Mouse (Mus musculus) stomach, embryonic 14.5 days (tissue): ENCODE data around the gene Zfp28. TPM values are rescaled to one million over a fixed set of nuclear protein-coding genes. Genes with fewer than 3 reads are reported as not detected.
A peak's percentile ranks its signal among the peaks of the same experiment; 100 is the strongest.
"Not testable (repeated sequence)": the region's sequence is repeated elsewhere in the genome, so short reads cannot be mapped to it uniquely, and the experiment has no call there.

Experiments
- ATAC-seq: fragments of 200-750 bp; cut with Nextera tagmentation; 2 replicates; pipeline ENCODE4 v1.8.0; 2017; ENCODE audit warnings: low read depth, moderate TSS enrichment; ENCODE audit not compliant: insufficient number of reproducible peaks, insufficient read depth, low FRiP score
- H3K27ac ChIP-seq: fragments of 300-500 bp; sonication (generic); 2 replicates; pipeline ENCODE4 v1.5.1; 2014; ENCODE audit warnings: mild to moderate bottlenecking, low read length, moderate library complexity, mixed read lengths
- H3K27me3 ChIP-seq: fragments of 300-500 bp; sonication (generic); 2 replicates; pipeline ENCODE4 v1.6.1; 2014; ENCODE audit warnings: low read length, control low read depth, mixed read lengths; ENCODE audit not compliant: control insufficient read depth, insufficient read depth
- H3K36me3 ChIP-seq: fragments of 300-500 bp; sonication (generic); 2 replicates; pipeline ENCODE4 v1.6.1; 2014; ENCODE audit warnings: mild to moderate bottlenecking, control low read depth, low read length, moderate library complexity, mixed read lengths; ENCODE audit not compliant: control insufficient read depth, insufficient read depth
- H3K4me1 ChIP-seq: fragments of 300-500 bp; sonication (generic); 2 replicates; pipeline ENCODE4 v1.6.1; 2014; ENCODE audit warnings: low read length, control low read depth, mixed read lengths; ENCODE audit not compliant: control insufficient read depth, insufficient read depth
- H3K4me2 ChIP-seq: fragments of 300-500 bp; sonication (generic); replicated peaks from 2 replicates; pipeline ENCODE4 v1.6.1; 2014; ENCODE audit warnings: low read depth, low read length, control low read depth
- H3K4me3 ChIP-seq: fragments of 300-500 bp; sonication (generic); 2 replicates; pipeline ENCODE4 v1.5.1; 2014; ENCODE audit warnings: low read depth, low read length, control low read depth
- H3K9ac ChIP-seq: fragments of 300-500 bp; sonication (generic); replicated peaks from 2 replicates; pipeline ENCODE4 v1.6.1; 2014; ENCODE audit warnings: low read depth, mild to moderate bottlenecking, control low read depth, low read length, moderate library complexity, mixed read lengths
- H3K9me3 ChIP-seq: fragments of 300-500 bp; sonication (generic); 2 replicates; pipeline ENCODE4 v1.6.1; 2016; ENCODE audit warnings: low read depth, low read length, control low read depth; ENCODE audit not compliant: control insufficient read depth
- WGBS: fragments of 180-500 bp; shearing (Covaris S2); extraction: QIAGEN DNeasy Blood & Tissue Kit; methylation state at CpG from one replicate; pipeline ENCODE4 v1.1.7; 2014; 5-methylcytosine and 5-hydroxymethylcytosine counted together
- polyA plus RNA-seq: library from polyadenylated mRNA; unstranded; fragments of >200 nt; fragmentation: Nextera tagmentation; extraction: Ambion mirVana; gene quantifications from 2 replicates; pipeline ENCODE4 v1.2.1, GENCODE M21; 2014

Zfp28 gene
- polyA plus RNA-seq, 1 experiment from 2014 or later = 8.9 TPM

- Histone ChIP-seq H3K27ac (peak overlapping the region; percentile 82), H3K4me1 (peaks cover 6% of the 10 kb centered on the region; the same call in 1 of the 2 replicates), H3K9ac (peak overlapping the region; percentile 36; the same call in 1 of the 2 replicates), H3K4me3 (peak overlapping the region; percentile 53), H3K36me3 (no peaks in the 10 kb centered on the region), H3K4me2 (peak overlapping the region; percentile 49), H3K27me3 (no peaks in the 10 kb centered on the region), H3K9me3 (no peaks in the 10 kb centered on the region)
- ATAC-seq = peak; percentile 94
- WGBS = under 1% methylated on average over 38 of the region's 38 CpGs
Measured at GRCm38 (mm10) chr7:6362268-6363046, 20.6 kb upstream of the Zfp28 start.

GRCm38 (mm10) chr7:6363047-6363488 lies 20.0 kb upstream of the Zfp28 start, which contains the start of gene Zfp78:
Gene Zfp78, plus strand, starts transcription at chr7:6363280.
- Histone ChIP-seq H3K4me3 (peak within 1 kb of the TSS; percentile 53), H3K27me3 (no peaks in the 10 kb centered on the region), H3K4me2 (peak within 1 kb of the TSS; percentile 49), H3K4me1 (peaks cover 6% of the 10 kb centered on the region; the same call in 1 of the 2 replicates), H3K9me3 (no peaks in the 10 kb centered on the region), H3K27ac (peak within 1 kb of the TSS; percentile 82), H3K36me3 (no peaks in the 10 kb centered on the region), H3K9ac (peak within 1 kb of the TSS; percentile 47)
- WGBS = under 1% methylated on average over 23 of the region's 23 CpGs
- ATAC-seq = peak; percentile 80

DNA sequence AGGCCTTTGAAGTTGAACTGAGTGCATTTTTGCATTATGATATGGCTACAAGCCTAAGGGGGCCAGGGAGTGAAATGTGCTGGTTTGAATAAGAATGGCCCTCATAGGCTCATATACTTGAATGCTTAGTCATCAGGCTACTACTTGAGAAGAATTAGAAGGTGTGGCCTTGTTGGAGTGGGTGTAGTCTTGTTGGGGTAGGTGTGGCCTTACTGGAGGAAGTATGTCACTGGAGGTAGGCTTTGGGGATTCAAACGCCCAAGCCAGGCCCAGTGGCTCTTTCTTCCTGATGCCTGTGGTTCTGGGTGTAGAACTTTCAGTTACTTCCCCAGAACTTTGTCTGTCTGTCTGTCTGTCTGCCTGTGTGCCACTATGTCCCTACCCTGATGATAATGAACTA lies 18.3 kb upstream of the Zfp28 start:
- H3K9me3 ChIP-seq = no peaks in the 10 kb centered on the region
- no peak for ATAC-seq
- H3K4me1 ChIP-seq = peaks cover 6% of the 10 kb centered on the region; the same call in 1 of the 2 replicates
- H3K9ac ChIP-seq = no peak overlapping the region
- H3K27ac ChIP-seq = no peak overlapping the region
- H3K27me3 ChIP-seq = no peaks in the 10 kb centered on the region
- WGBS = 71% methylated on average over 1 of the region's 1 CpGs
- H3K4me3 ChIP-seq = no peak overlapping the region
- H3K4me2 ChIP-seq = no peak overlapping the region
- H3K36me3 ChIP-seq = no peaks in the 10 kb centered on the region

- no peak for ATAC-seq
- Histone ChIP-seq H3K4me3 (no peak overlapping the region), H3K9me3 (no peaks in the 10 kb centered on the region), H3K4me1 (peaks cover 6% of the 10 kb centered on the region; the same call in 1 of the 2 replicates), H3K36me3 (no peaks in the 10 kb centered on the region), H3K9ac (no peak overlapping the region), H3K27ac (no peak overlapping the region), H3K27me3 (no peaks in the 10 kb centered on the region), H3K4me2 (no peak overlapping the region)
- WGBS = 92% methylated on average over 5 of the region's 5 CpGs
Measured at GRCm38 (mm10) chr7:6367185-6367584, 15.9 kb upstream of the Zfp28 start.

- not testable (repeated sequence) for H3K9ac ChIP-seq, ATAC-seq, H3K4me3 ChIP-seq, H3K4me1 ChIP-seq, H3K27me3 ChIP-seq, H3K4me2 ChIP-seq, H3K9me3 ChIP-seq, H3K36me3 ChIP-seq, H3K27ac ChIP-seq
- 78% methylated on average over 5 of the region's 5 CpGs for WGBS
Measured at GRCm38 (mm10) chr7:6368146-6368545, 14.9 kb upstream of the Zfp28 start.

- WGBS = 90% methylated on average over 3 of the region's 3 CpGs
- no peaks in the 10 kb centered on the region for H3K4me1 ChIP-seq
- ATAC-seq = 0 out of 2 replicates have a peak, but pooled peaks have one; percentile 14
Measured at GRCm38 (mm10) chr7:6369460-6369859, 13.6 kb upstream of the Zfp28 start.

GRCm38 (mm10) chr7:6372993-6373392 lies 10.1 kb upstream of the Zfp28 start:
- ATAC-seq = no peak
- H3K4me3 ChIP-seq = no peak overlapping the region
- WGBS = 80% methylated on average over 3 of the region's 3 CpGs
- no peak overlapping the region for H3K9ac ChIP-seq
- no peak overlapping the region for H3K27ac ChIP-seq
- H3K27me3 ChIP-seq = no peaks in the 10 kb centered on the region
- no peaks in the 10 kb centered on the region for H3K9me3 ChIP-seq
- H3K4me2 ChIP-seq = no peak overlapping the region
- no peaks in the 10 kb centered on the region for H3K36me3 ChIP-seq
- no peaks in the 10 kb centered on the region for H3K4me1 ChIP-seq

More at GRCm38 (mm10) chr7:6369460-6369859, 13.6 kb upstream of the Zfp28 start:
- Histone ChIP-seq H3K9ac (no peak overlapping the region), H3K27me3 (no peaks in the 10 kb centered on the region), H3K27ac (no peak overlapping the region), H3K4me3 (no peak overlapping the region), H3K4me2 (no peak overlapping the region), H3K36me3 (no peaks in the 10 kb centered on the region), H3K9me3 (no peaks in the 10 kb centered on the region)

GRCm38 (mm10) chr7:6378441-6378840 lies 4.7 kb upstream of the Zfp28 start:
- no peaks in the 10 kb centered on the region for H3K9me3 ChIP-seq
- H3K36me3 ChIP-seq = no peaks in the 10 kb centered on the region
- H3K27me3 ChIP-seq = no peaks in the 10 kb centered on the region
- H3K27ac ChIP-seq = no peak overlapping the region
- peaks cover 3% of the 10 kb centered on the region; the same call in 1 of the 2 replicates for H3K4me1 ChIP-seq
- no peak overlapping the region for H3K4me3 ChIP-seq
- no peak overlapping the region for H3K9ac ChIP-seq
- 84% methylated on average over 8 of the region's 8 CpGs for WGBS
- H3K4me2 ChIP-seq = no peak overlapping the region
- no peak for ATAC-seq
